In genomic region chr4:119453533-119453932, GRCm38 (mm10) we compare ENCODE assay signal across 12 mouse cellular contexts. TPM values are rescaled to one million over a fixed set of nuclear protein-coding genes. Genes with fewer than 3 reads are reported as not detected.
DNase-seq lines count a peak whose midpoint lies in the region; ATAC-seq lines count a peak whose summit lies in the region.
"Had no signal": no experiment of that assay in that cellular context is flagged by ENCODE, and none has a peak within 500 bp of the region (broad histone marks: within the 10 kb centered on the region; RNA-seq: fewer than 3 reads in every experiment).

No protein-coding gene starts in this region.

- no peaks in the 10 kb centered on the region for H3K27me3 ChIP-seq in forebrain, embryonic 16.5 days (replicated peaks; ENCODE audit: control insufficient read depth, insufficient read depth, low read length)
- H3K27me3 ChIP-seq in midbrain, embryonic 13.5 days: no peaks in the 10 kb centered on the region
- H3K27me3 ChIP-seq: limb, embryonic 13.5 days had no signal

- peak; percentile 78 for ATAC-seq in forebrain, embryonic 16.5 days
- ATAC-seq in midbrain, embryonic 13.5 days: peak; percentile 69

- H3K36me3 ChIP-seq in forebrain, embryonic 16.5 days (ENCODE audit: control insufficient read depth, insufficient read depth): no peaks in the 10 kb centered on the region
- H3K36me3 ChIP-seq in midbrain, embryonic 13.5 days: no peaks in the 10 kb centered on the region
- H3K36me3 ChIP-seq: limb, embryonic 13.5 days had no signal

- H3K9ac ChIP-seq in forebrain, embryonic 16.5 days (replicated peaks; ENCODE audit: low read depth, low read length): no peak overlapping the region; the same call in 1 of the 2 replicates
- no peak overlapping the region for H3K9ac ChIP-seq in midbrain, embryonic 13.5 days (replicated peaks)
- H3K9ac ChIP-seq: limb, embryonic 13.5 days had no signal

- no peak overlapping the region for H3K4me2 ChIP-seq in forebrain, embryonic 16.5 days (ENCODE audit: low read length)
- H3K4me2 ChIP-seq in midbrain, embryonic 13.5 days (replicated peaks): no peak overlapping the region
- H3K4me2 ChIP-seq: limb, embryonic 13.5 days had no signal

- 15% methylated on average over 6 of the region's 6 CpGs for WGBS in forebrain, embryonic 16.5 days
- 12% methylated on average over 6 of the region's 6 CpGs for WGBS in midbrain, embryonic 13.5 days

- peak; percentile 14 for DNase-seq in embryo, embryonic 10.5 days (ENCODE audit: low spot score)
- DNase-seq in embryo, embryonic 10 days (ENCODE audit: low spot score): no peak
- DNase-seq in ES-CJ7 (ENCODE audit: low read depth, low spot score): peak; percentile 12
- DNase-seq in thymus, postnatal 36 days: no peak
- no peak for DNase-seq in cerebellum, adult 11-12 months
- DNase-seq in cerebellum, postnatal 14 days: no peak
- DNase-seq: adrenal gland, adult 8-10 months; cerebellum, adult 2 months; gastrocnemius, postnatal 14 days had no signal

- peak overlapping the region; percentile 69 for H3K27ac ChIP-seq in forebrain, embryonic 16.5 days (ENCODE audit: low read length)
- H3K27ac ChIP-seq in midbrain, embryonic 13.5 days: peak overlapping the region; percentile 74
- H3K27ac ChIP-seq: limb, embryonic 13.5 days had no signal

- no peak overlapping the region for H3K4me3 ChIP-seq in forebrain, embryonic 16.5 days (replicated peaks; ENCODE audit: low read length)
- no peak overlapping the region for H3K4me3 ChIP-seq in midbrain, embryonic 13.5 days (replicated peaks)
- H3K4me3 ChIP-seq: limb, embryonic 13.5 days had no signal

- H3K9me3 ChIP-seq in forebrain, embryonic 16.5 days (ENCODE audit: control insufficient read depth, low read length): no peaks in the 10 kb centered on the region
- no peaks in the 10 kb centered on the region for H3K9me3 ChIP-seq in midbrain, embryonic 13.5 days
- H3K9me3 ChIP-seq: limb, embryonic 13.5 days had no signal

- H3K4me1 ChIP-seq in forebrain, embryonic 16.5 days (replicated peaks; ENCODE audit: control insufficient read depth, insufficient read depth, low read length): peaks cover 8% of the 10 kb centered on the region
- peaks cover 9% of the 10 kb centered on the region for H3K4me1 ChIP-seq in midbrain, embryonic 13.5 days (replicated peaks)

RNA-seq across cellular contexts. Expression of gene Zmynd12, which starts 30.9 kb away (rescaled TPM):
- 0.14 and 0.29 TPM in 2 replicates for polyA plus RNA-seq in forebrain, embryonic 16.5 days (2015; fragmentation: Nextera tagmentation; extraction: Ambion mirVana)
- 0.28 and 0.76 TPM in 2 replicates for polyA plus RNA-seq in midbrain, embryonic 13.5 days (2015; fragmentation: Nextera tagmentation; extraction: Ambion mirVana)

RNA-seq across cellular contexts. Expression of gene Ppcs, which starts 31.3 kb away (rescaled TPM):
- 16.2 and 16.4 TPM in 2 replicates for polyA plus RNA-seq in forebrain, embryonic 16.5 days (2015; fragmentation: Nextera tagmentation; extraction: Ambion mirVana)
- polyA plus RNA-seq in midbrain, embryonic 13.5 days (2015; fragmentation: Nextera tagmentation; extraction: Ambion mirVana): 17.7 and 18.2 TPM in 2 replicates

RNA-seq across cellular contexts. Expression of gene Ccdc30, which starts 38.2 kb away (rescaled TPM):
- 11.4 and 15.5 TPM in 2 replicates for polyA plus RNA-seq in forebrain, embryonic 16.5 days (2015; fragmentation: Nextera tagmentation; extraction: Ambion mirVana)
- polyA plus RNA-seq in midbrain, embryonic 13.5 days (2015; fragmentation: Nextera tagmentation; extraction: Ambion mirVana): 19.2 and 19.7 TPM in 2 replicates

RNA-seq across cellular contexts. Expression of gene Rimkla, which starts 38.9 kb away (rescaled TPM):
- polyA plus RNA-seq in forebrain, embryonic 16.5 days (2015; fragmentation: Nextera tagmentation; extraction: Ambion mirVana): 22.9 and 23.3 TPM in 2 replicates
- polyA plus RNA-seq in midbrain, embryonic 13.5 days (2015; fragmentation: Nextera tagmentation; extraction: Ambion mirVana): 15.7 and 16.5 TPM in 2 replicates

Comparison
In these comparisons a context has a peak if more than half of its experiments do, and no peak if none do; other contexts are left out.
1. DNase-seq: peak in embryo, embryonic 10.5 days (single experiment) and ES-CJ7 (single experiment); none in embryo, embryonic 10 days (single experiment), thymus, postnatal 36 days (0 of 2), cerebellum, adult 11-12 months (single experiment) and cerebellum, postnatal 14 days (0 of 2).